Mouse (Mus musculus) adipocyte (in vitro differentiated cells): ENCODE results near the gene N4bp3.
"Not testable (repeated sequence)": the region's sequence is repeated elsewhere in the genome, so short reads cannot be mapped to it uniquely, and the experiment has no call there.

Source experiments
- DNase-seq: peaks from one replicate; pipeline ENCODE4 v3.0.0-alpha.2; 2016; ENCODE audit warnings: low spot score

Gene N4bp3

DNA sequence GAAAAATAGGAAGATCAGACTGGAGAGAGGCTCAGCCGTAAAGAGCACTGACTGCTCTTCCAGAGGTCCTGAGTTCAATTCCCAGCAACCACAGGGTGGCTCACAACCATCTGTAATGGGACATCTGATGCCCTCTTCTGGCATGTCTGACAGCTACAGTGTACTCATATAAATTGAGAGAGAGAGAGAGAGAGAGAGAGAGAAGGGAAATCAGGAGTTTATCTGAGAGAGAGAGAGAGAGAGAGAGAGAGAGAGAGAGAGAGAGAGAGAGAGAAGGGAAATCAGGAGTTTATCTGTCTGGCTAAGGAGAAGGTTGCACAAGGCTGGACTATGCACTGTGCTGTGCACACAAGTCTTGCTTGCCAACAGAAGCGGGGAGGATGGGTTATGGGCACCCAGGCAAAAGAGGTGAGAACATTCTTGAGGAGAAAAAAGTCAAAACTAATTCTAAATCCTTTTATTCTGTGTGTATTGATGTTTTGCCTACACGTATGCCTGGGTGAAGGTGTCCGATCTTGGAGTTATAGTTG lies 2.3 kb upstream of the N4bp3 start:
- DNase-seq, result no peak

GRCm38 (mm10) chr11:51650261-51650660 lies 381 bp downstream of the N4bp3 start:
- no peak for DNase-seq

GRCm38 (mm10) chr11:51649889-51650199 lies 798 bp downstream of the N4bp3 start:
- DNase-seq, result no peak

GRCm38 (mm10) chr11:51649111-51649888 lies 1.3 kb downstream of the N4bp3 start:
- DNase-seq, result no peak

GRCm38 (mm10) chr11:51648566-51648965 lies 2.1 kb downstream of the N4bp3 start:
- DNase-seq, result peak; percentile 31

DNA sequence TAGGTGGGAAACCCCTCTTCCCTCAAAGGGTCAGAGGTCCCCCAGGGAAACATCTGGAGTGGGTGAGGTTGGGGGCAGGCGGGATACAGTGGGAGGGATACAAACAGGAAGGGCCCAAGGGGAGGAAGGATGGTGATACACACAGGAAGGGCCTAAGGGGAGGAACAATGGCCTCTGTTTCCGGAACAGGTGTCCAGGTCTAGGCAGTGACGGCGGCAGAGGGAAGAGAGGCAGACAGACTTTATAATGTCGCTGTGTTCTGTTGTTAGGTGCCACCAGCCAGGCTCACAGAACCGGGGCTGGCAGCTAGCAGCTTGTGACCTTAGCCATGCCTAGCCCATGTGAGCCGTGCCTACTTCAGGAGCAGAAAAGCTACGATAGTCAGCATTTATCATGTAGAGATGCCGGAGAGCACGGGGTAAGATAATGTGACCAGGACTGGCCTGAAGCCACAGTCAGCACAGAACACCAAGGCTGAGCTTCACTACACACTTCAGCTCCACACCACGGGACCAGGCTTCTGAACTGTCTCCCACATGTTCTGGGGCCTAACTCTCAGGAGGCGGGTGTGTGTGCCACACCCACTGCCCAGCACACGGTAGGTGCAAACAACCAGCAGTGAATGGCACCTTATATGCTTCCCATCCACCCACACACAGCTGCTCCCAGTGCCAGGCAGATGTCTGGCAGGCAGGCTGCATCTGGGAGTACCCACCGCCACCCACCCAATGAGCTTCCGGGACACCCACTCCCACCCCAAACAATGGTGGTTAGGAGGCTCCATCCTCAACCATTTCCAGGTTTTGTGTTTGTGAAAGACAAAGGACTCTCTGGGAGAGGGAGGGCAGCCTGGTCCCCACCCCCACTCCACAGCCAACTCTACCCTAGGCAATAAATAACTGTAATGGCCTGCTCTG lies 3.6 kb downstream of the N4bp3 start:
- no peak for DNase-seq

DNA sequence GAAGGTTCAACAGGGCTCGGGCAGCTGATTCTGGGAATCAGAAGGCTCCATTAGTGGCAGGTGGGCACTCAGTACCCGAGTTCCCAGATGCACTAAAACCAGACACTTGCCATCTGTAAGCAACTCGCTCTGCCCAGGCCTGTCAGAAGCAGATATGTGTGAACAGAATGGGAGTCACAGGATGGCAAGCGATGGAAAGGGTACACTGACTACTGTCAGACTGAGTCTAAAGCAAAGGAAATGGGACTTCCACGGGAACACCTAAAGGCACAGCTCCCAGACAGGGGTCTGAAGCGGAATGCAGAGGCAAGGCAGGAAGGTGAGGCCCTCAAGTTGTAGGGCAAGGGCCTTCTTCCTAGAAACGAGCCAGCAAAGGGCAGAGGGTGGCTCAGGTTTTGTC lies 4.4 kb downstream of the N4bp3 start:
- no peak for DNase-seq

DNA sequence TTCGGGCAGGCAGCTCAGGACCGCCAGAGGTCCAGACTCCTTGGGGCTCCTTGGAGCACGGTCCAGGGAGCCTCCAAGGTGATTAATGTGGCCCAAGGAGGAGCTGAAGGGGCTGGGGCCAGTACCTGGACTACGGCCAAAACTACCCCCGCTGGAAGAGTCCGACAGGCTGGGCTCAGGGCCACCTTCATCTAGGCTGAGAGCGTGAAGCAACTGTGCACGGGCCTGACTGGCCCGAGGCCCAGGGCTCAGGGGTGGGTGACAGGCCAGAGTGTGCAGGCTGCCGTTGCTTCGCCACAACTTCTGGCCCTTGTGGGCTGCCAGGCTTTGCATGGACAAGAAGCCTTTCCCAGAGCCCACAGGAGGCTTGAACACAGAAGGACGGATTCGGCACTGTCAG lies 5.3 kb downstream of the N4bp3 start:
- DNase-seq, result no peak

DNA sequence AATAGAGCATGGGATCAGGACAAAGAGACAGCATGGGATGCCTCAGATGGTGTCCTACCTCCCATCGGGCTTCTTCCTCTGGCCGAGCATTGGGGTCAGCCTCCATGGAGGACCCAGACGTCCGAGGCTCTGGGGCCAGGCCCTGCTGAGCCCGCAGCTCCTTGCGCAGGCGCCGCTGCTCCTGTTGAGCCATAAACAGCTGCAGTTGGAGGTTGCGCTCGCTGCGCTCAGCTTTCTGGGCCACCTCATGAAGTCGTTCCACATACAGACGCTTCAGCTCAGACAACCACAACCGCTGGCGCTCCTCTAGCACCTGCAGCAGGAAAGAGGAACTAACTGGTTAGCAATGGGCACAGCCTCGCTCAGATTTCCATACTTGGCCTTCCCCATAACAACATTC lies 6.4 kb downstream of the N4bp3 start:
- DNase-seq, result no peak

DNA sequence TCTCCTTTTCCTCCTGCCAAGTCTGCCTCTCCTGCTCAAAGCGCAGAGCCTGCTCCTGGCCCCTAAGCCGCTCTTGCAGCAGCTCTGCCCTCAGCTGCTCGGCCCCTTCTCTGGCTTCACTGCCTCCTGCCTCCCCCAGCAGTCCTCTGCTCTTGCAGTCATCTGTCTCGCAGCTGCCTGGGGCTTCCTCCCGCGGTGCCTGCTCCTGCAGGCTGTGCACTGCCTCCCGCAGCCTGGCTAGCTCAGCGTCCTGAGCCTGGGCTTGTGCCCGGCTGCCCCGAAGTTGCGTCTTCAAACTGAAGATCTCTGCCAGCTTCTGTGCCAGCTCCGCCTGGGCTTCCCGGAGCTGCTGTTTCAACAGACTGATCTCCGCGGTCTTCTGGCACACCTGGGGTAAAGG lies 6.9 kb downstream of the N4bp3 start:
- no peak for DNase-seq

DNA sequence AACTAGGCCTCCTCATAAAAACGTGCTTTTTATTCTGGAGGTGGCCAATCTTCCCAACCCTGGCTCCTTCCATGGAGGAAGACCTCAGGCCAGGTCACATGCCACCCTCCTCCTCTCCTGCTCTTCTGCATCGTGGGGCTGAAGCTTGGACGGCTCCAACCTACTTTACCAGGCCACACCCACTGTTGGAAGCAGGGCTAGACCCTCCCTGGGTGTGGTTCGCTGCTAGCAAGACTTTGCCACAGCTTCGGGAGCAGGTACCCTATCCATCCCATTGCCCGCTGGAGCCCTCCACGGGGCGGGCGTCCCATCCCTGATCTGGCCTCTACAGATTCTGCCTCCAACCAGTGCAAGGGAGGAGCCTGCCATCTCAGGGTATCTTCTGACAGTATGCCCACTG lies 7.4 kb downstream of the N4bp3 start:
- no peak for DNase-seq

DNA sequence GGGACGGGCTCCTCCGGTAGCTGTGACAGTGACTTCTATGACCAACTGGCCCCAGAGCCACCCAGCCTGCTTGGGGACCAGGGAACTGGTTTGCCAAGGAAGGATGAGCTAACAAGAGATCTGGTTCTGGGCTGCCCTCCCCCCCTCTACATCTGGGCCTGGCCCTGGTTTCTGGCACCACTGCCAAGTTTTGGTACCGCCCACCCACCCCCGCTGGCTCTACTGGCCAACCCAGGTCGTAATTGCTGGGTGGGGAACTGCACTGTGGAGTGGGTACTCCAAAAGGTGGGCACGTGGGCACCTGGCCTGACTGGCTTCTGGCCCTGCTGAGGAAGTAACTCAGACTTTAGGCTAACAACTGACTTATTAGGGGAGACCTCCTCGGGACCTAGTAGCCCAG lies 9.9 kb downstream of the N4bp3 start:
- DNase-seq, result no peak

- DNase-seq, result no peak
Measured at GRCm38 (mm10) chr11:51638497-51638896, 12.1 kb downstream of the N4bp3 start.

- no peak for DNase-seq
Measured at GRCm38 (mm10) chr11:51637971-51638414, 12.6 kb downstream of the N4bp3 start.

DNA sequence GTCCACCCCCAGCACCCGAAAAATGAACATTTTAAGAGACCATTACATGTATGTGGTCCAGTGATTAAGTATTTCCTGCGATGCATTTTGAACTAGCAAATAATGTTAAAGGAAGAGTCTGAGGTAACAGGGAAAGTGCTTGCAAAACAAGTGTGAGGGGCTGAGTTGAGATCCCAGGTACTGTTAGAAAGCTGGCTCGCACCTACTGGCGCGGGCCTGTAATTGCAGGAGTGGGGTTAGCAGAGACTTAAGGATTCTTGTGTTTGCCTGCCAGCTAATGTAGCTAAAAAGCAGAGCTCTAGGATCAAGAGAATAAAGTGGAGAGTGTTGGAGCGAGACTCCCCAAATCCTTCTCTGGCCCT lies 14.3 kb downstream of the N4bp3 start:
- DNase-seq, result peak; percentile 77

DNA sequence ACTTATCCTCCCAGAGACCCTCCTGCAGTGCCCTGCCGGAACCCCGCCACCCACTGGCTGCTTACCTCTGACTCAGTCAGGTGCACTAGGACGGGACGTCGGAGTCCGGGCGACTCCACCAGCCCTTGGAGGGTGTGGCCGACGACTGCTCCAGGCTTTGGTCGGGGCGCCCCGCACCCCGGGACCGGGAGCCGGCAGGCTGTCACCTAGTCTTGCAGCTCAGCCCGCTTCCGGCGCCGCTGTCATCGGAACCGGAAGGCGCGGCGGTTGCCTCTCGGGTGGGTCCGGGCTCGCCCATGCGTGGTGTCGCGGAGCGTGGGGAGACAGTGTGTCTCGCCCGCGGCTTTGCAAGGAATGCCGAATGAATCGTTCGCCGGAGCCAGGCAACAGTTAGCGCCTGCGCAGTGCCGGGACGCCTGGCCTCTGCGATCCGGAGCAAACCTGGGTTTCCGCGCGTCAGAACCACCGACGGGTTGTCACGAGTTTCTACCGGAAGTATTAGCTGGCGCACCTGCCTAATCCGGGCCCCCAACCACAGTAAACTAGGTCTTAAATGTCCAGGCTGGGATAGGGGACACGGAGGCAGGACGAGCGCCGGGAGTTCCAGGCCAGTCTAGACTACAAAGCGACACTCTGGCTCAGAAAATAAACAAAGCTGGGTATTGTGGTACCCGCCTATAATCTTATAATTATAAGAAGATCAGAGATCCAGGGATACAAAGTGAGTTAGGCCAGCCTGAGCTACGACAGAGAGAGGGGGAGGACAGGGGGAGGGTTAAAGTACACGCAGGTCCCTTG lies 14.9 kb downstream of the N4bp3 start, which contains the start of gene Rmnd5b:
TSS of gene Rmnd5b (minus strand) at position 372 of the 798 bp plus-strand sequence.
- peak; percentile 86 for DNase-seq

DNA sequence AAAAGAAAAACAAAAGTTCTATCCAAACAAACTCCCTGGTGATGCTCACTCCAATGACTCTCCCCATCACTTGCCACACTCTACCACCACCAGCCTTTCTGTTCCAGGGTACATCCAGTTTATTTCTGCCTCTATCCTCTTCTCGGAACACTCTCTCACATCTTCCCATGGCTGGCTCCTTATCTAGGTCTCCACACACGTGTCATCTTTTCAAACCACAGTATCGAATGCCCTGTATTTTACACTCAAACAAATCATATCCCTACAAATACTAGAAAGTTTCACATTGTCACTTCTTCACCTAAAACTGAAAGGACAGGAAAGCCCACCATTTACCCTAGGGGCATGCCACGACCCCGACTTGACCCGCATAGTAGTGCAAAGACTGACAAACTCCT lies 15.5 kb downstream of the N4bp3 start:
- DNase-seq, result no peak

GRCm38 (mm10) chr11:51633721-51634120 lies 16.9 kb downstream of the N4bp3 start:
- no peak for DNase-seq

GRCm38 (mm10) chr11:51633200-51633599 lies 17.4 kb downstream of the N4bp3 start:
- DNase-seq, result not testable (repeated sequence)

DNA sequence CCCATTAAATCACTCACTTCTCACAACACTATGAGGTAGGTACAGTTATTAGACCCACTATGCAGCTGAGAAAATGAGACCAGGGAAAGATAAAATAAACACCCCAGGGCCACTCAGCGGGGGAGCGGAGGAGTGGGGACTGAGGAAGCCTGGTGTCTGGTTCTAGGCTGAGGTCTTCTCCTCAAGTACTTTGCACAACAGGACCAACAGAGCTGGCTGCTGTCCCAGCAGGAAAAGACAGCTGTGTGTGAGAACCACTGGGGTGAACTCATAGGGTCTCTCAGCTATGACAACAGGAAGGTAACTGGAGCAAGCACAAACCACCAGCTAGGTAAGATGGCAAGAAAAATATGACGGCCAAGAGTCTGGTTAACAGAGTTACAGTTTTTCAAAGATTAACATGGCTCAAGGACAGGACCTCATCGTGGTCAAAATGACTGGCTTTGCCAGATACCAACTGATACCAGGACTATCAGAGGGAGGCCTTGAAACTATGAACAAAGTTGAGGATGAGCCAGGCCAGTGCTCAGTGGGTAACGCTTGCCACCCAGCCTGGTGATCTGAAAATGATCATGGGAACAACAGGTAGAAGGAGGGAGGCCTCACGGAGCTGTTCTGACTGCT lies 18.4 kb downstream of the N4bp3 start:
- no peak for DNase-seq

DNA sequence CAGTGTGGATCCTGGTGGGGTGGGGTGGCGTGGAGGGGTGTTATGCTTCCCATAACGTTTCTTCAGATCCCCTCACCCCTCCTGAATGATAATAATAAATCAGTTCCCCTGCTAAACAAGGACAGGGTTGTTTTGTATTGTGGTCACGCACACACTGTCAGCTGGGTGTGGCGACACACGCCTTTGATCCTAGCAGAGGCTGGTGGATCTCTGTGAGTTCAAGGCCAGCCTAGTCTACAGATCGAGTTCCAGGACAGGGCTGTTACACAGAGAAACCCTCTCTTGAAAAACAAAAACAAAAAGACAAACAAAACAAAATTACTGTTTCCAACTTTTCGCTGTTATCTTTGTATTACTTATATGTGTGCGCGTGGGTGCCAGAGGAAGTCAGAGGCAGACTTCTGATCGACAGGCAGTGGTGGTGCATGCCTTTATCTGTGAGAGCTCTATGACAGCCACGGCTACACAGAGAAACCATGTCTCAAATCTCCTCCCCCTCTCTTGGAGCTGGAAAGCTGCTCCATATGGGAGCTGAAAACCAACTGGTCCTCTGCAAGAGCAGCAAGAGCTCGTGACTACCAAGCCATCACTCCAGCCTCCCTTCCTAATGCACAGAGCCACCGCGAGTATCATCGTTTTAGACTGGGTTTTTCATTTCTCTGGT lies 20.9 kb downstream of the N4bp3 start:
- no peak for DNase-seq
